Mouse (Mus musculus) kidney, postnatal 0 days (tissue): ENCODE measurements around the gene Ctnnd1. TPM values are rescaled to one million over a fixed set of nuclear protein-coding genes. Genes with fewer than 3 reads are reported as not detected.
A peak's percentile ranks its signal among the peaks of the same experiment; 100 is the strongest.
"Not testable (repeated sequence)": the region's sequence is repeated elsewhere in the genome, so short reads cannot be mapped to it uniquely, and the experiment has no call there.

Experiments
- ATAC-seq: fragments of 200-750 bp; cut with Nextera tagmentation; replicated peaks from 2 replicates; pipeline ENCODE4 v1.8.0; 2017; ENCODE audit warnings: low read depth, moderate number of reproducible peaks, moderate TSS enrichment, moderate library complexity; ENCODE audit not compliant: low FRiP score
- DNase-seq: peaks from one replicate; pipeline ENCODE4 v3.0.0-alpha.2; 2016; ENCODE audit warnings: low spot score
- H3K27ac ChIP-seq: fragments of 300-500 bp; sonication (generic); 2 replicates; pipeline ENCODE4 v1.5.1; 2014; ENCODE audit warnings: mild to moderate bottlenecking
- H3K27me3 ChIP-seq: fragments of 300-500 bp; sonication (generic); 2 replicates; pipeline ENCODE4 v1.6.1; 2014; ENCODE audit warnings: low read length, mixed read lengths; ENCODE audit not compliant: insufficient read depth
- H3K36me3 ChIP-seq: fragments of 300-500 bp; sonication (generic); 2 replicates; pipeline ENCODE4 v1.6.1; 2014; ENCODE audit warnings: low read length, mixed read lengths; ENCODE audit not compliant: insufficient read depth
- H3K4me1 ChIP-seq: fragments of 300-500 bp; sonication (generic); replicated peaks from 2 replicates; pipeline ENCODE4 v1.6.1; 2014; ENCODE audit warnings: antibody characterized with exemption, low read length, mixed read lengths; ENCODE audit not compliant: insufficient read depth
- H3K4me2 ChIP-seq: fragments of 300-500 bp; sonication (generic); 2 replicates; pipeline ENCODE4 v1.6.1; 2014; ENCODE audit warnings: mild to moderate bottlenecking, low read length, moderate library complexity, mixed read lengths
- H3K4me3 ChIP-seq: fragments of 300-500 bp; sonication (generic); replicated peaks from 2 replicates; pipeline ENCODE4 v1.5.1; 2014; ENCODE audit warnings: low read depth, low read length
- H3K9ac ChIP-seq: fragments of 300-500 bp; sonication (generic); 2 replicates; pipeline ENCODE4 v1.6.1; 2014; ENCODE audit warnings: low read depth, low read length
- H3K9me3 ChIP-seq: fragments of 300-500 bp; sonication (generic); replicated peaks from 2 replicates; pipeline ENCODE4 v1.6.1; 2016; ENCODE audit warnings: low read length, inconsistent platforms, mixed read lengths
- CTCF ChIP-seq: IDR thresholded peaks from 2 replicates; pipeline ENCODE4 v1.5.1; 2016; ENCODE audit warnings: antibody characterized with exemption, low read depth, mild to moderate bottlenecking, moderate library complexity
- WGBS: fragments of 180-500 bp; shearing (Covaris S2); extraction: QIAGEN DNeasy Blood & Tissue Kit; methylation state at CpG from one replicate; pipeline ENCODE4 v1.1.7; 2014; 5-methylcytosine and 5-hydroxymethylcytosine counted together
- polyA plus RNA-seq: library from polyadenylated mRNA; unstranded; fragments of >200 nt; fragmentation: Nextera tagmentation; extraction: Ambion mirVana; gene quantifications from 2 replicates; pipeline ENCODE4 v1.2.1, GENCODE M21; 2015

The Ctnnd1 gene
- polyA plus RNA-seq, 1 experiment from 2014 or later = 35.0 TPM

- Histone ChIP-seq H3K4me2 (peak within 1 kb of the TSS; percentile 89), H3K27ac (peak within 1 kb of the TSS; percentile 77), H3K4me3 (peak within 1 kb of the TSS; percentile 83), H3K27me3 (no peaks in the 10 kb centered on the region), H3K4me1 (peaks cover 10% of the 10 kb centered on the region; the same call in 1 of the 2 replicates), H3K36me3 (peaks cover 18% of the 10 kb centered on the region), H3K9ac (peak within 1 kb of the TSS; percentile 82), H3K9me3 (no peaks in the 10 kb centered on the region)
- peak; percentile 100 for DNase-seq
- WGBS = under 1% methylated on average over 44 of the region's 44 CpGs
- peak; percentile 100 for ATAC-seq
- peak; percentile 19; the same call in 1 of the 2 replicates for TF ChIP-seq CTCF
Measured at GRCm38 (mm10) chr2:84677968-84678880, 27.7 kb upstream of the Ctnnd1 start, which contains the start of the genes Gm28635 and Med19. Gm28635 (minus strand) TSS chr2:84678041. Med19 (plus strand) TSS chr2:84678402.

GRCm38 (mm10) chr2:84677270-84677967 lies 26.9 kb upstream of the Ctnnd1 start:
- H3K9ac ChIP-seq = peak overlapping the region; percentile 61
- 9% methylated on average over 22 of the region's 22 CpGs for WGBS
- H3K9me3 ChIP-seq = no peaks in the 10 kb centered on the region
- H3K4me3 ChIP-seq = peak overlapping the region; percentile 83
- H3K4me1 ChIP-seq = peaks cover 10% of the 10 kb centered on the region; the same call in 1 of the 2 replicates
- ATAC-seq = peak; percentile 52
- peaks cover 26% of the 10 kb centered on the region for H3K36me3 ChIP-seq
- TF ChIP-seq CTCF = peak; percentile 63
- peak overlapping the region; percentile 77 for H3K4me2 ChIP-seq
- no peaks in the 10 kb centered on the region for H3K27me3 ChIP-seq
- peak overlapping the region; percentile 75 for H3K27ac ChIP-seq
- DNase-seq = peak; percentile 60

DNA sequence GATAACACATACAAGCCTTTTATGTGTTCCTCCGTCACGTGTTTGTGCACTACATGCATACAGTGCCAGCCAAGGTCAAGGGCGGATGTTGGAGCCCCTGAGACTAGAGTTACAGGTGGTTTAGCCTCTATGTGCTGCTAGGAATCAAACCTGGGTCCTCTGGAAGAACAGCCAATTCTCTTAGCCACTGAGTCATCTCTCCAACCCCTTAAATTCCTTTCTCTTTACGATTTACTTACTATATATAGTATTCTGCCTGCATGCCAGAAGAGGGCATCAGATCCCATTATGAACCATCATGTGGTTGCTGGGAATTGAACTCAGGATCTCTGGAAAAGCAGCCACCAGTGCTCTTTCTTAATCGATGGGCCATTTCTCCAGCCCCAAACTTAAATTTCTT lies 21.0 kb upstream of the Ctnnd1 start:
- H3K27me3 ChIP-seq, H3K9ac ChIP-seq, H3K9me3 ChIP-seq, ATAC-seq, H3K4me2 ChIP-seq, H3K27ac ChIP-seq, H3K4me3 ChIP-seq: not testable (repeated sequence)
- H3K36me3 ChIP-seq = peaks cover 27% of the 10 kb centered on the region
- WGBS = 52% methylated on average over 4 of the region's 5 CpGs
- DNase-seq = peak; percentile 44
- peaks cover 12% of the 10 kb centered on the region; the same call in 1 of the 2 replicates for H3K4me1 ChIP-seq

- ATAC-seq (peak; percentile 93), DNase-seq (peak; percentile 97)
- peaks cover 27% of the 10 kb centered on the region for H3K36me3 ChIP-seq
- under 1% methylated on average over 20 of the region's 20 CpGs for WGBS
- no peak for TF ChIP-seq CTCF
- H3K9ac ChIP-seq = peak within 1 kb of the TSS; percentile 94
- no peaks in the 10 kb centered on the region for H3K27me3 ChIP-seq
- H3K4me1 ChIP-seq = peaks cover 12% of the 10 kb centered on the region; the same call in 1 of the 2 replicates
- no peaks in the 10 kb centered on the region for H3K9me3 ChIP-seq
- peak within 1 kb of the TSS; percentile 88 for H3K4me2 ChIP-seq
- peak within 1 kb of the TSS; percentile 98 for H3K4me3 ChIP-seq
- peak within 1 kb of the TSS; percentile 92 for H3K27ac ChIP-seq
Measured at GRCm38 (mm10) chr2:84670569-84670933, 20.0 kb upstream of the Ctnnd1 start, which contains the start of gene Selenoh. Selenoh (minus strand) TSS chr2:84670770.

DNA sequence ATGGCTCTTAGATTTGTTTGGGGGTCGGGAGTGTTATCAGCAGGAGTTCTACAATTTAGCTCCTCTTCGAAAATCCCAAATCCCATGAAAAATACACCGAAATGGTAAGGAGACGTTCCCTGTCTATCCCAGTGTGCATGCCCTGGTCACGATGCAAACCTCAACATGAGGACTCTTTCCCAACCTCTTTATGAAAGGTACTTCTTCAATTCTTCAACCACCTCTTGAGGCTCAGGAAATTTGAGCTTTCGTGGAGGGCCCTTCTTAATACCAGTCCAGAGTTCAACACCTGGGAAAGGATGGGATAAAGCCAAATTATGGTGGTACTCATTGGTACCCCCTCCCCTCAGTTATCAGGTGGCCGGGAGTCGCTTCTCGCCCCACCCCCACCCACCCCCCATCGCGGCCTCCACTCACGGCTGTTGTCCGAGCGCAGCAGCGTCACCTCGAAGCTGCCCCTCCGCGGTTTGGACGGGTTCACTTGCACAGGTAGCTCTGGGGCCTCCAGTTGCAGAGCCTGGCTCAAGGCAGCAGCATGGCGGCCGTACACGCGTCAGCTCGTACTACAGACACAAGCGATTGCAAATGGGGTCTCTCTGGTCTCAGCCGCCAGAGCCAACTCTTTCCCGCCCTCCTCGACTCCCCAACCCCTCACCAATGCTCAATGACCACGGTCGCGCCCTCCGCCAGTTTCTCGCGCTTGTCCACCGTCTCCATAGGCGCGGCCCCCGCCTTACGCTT lies 19.4 kb upstream of the Ctnnd1 start:
- peak overlapping the region; percentile 94 for H3K9ac ChIP-seq
- H3K4me2 ChIP-seq = peak overlapping the region; percentile 88
- peak; percentile 47 for DNase-seq
- peaks cover 12% of the 10 kb centered on the region; the same call in 1 of the 2 replicates for H3K4me1 ChIP-seq
- no peak for TF ChIP-seq CTCF
- peak overlapping the region; percentile 98 for H3K4me3 ChIP-seq
- peak overlapping the region; percentile 92 for H3K27ac ChIP-seq
- 3% methylated on average over 39 of the region's 39 CpGs for WGBS
- no peaks in the 10 kb centered on the region for H3K9me3 ChIP-seq
- peaks cover 21% of the 10 kb centered on the region for H3K36me3 ChIP-seq
- peak; percentile 74 for ATAC-seq
- no peaks in the 10 kb centered on the region for H3K27me3 ChIP-seq
